Mouse (Mus musculus) erythroblast, embryonic 14.5 days (primary cell): Measurements from ENCODE around the gene Cisd2.

Source experiments
- GATA1 ChIP-seq: IDR thresholded peaks from 2 replicates; pipeline ENCODE4 v1.6.1; 2012; ENCODE audit warnings: low read length, inconsistent platforms, mixed read lengths
- TAL1 ChIP-seq: IDR thresholded peaks from 3 replicates; pipeline ENCODE4 v1.6.1; 2012; ENCODE audit warnings: low read length, inconsistent platforms, mixed read lengths

- TF ChIP-seq GATA1 (no peak), TAL1 (no peak)
These were observed at the start of gene Cisd2 for GRCm38 (mm10) chr3:135423608-135424212.
